Mouse (Mus musculus) embryo, embryonic 11.5 days (tissue): ENCODE data around the gene Donson.
"Not testable (repeated sequence)": the region's sequence is repeated elsewhere in the genome, so short reads cannot be mapped to it uniquely, and the experiment has no call there.

ENCODE experiments used
- DNase-seq: peaks from one replicate; pipeline ENCODE4 v3.0.0-alpha.2; 2012; ENCODE audit warnings: low read depth, low spot score

Gene Donson

GRCm38 (mm10) chr16:91645420-91645819 is 43.1 kb downstream of the Donson start:
- DNase-seq: not testable (repeated sequence)

GRCm38 (mm10) chr16:91644901-91645300 is 43.7 kb downstream of the Donson start:
- no peak for DNase-seq

- no peak for DNase-seq
These were observed 48.4 kb downstream of the Donson start for GRCm38 (mm10) chr16:91640171-91640570.

GRCm38 (mm10) chr16:91639636-91640035 is 48.9 kb downstream of the Donson start:
- no peak for DNase-seq

GRCm38 (mm10) chr16:91639161-91639560 is 49.4 kb downstream of the Donson start:
- DNase-seq: no peak

GRCm38 (mm10) chr16:91633641-91634040 is 54.9 kb downstream of the Donson start:
- no peak for DNase-seq

- no peak for DNase-seq
These were observed 55.6 kb downstream of the Donson start for GRCm38 (mm10) chr16:91632940-91633339.

GRCm38 (mm10) chr16:91632439-91632838 is 56.1 kb downstream of the Donson start:
- DNase-seq: no peak

GRCm38 (mm10) chr16:91630584-91630983 is 58.0 kb downstream of the Donson start:
- no peak for DNase-seq

- no peak for DNase-seq
These were observed 58.8 kb downstream of the Donson start for GRCm38 (mm10) chr16:91629749-91630148.

GRCm38 (mm10) chr16:91628673-91629072 is 59.9 kb downstream of the Donson start:
- DNase-seq: no peak

GRCm38 (mm10) chr16:91627831-91628230 is 60.7 kb downstream of the Donson start:
- DNase-seq: no peak
